Mouse (Mus musculus) gastrocnemius, postnatal 4 days (tissue): ENCODE results near the gene P2ry6. TPM values are rescaled to one million over a fixed set of nuclear protein-coding genes. Genes with fewer than 3 reads are reported as not detected.

Experiments used
- total RNA-seq, 2 experiments: library from RNA; stranded (reverse); gene quantifications; 2 replicates each; pipeline ENCODE4 v1.2.3; 2021

P2ry6 gene
- total RNA-seq, 2 experiments from 2014 or later, result 5.8 to 7.4 TPM

Other genes starting within 250 kb of the P2ry6 start
- 10 to 100 TPM; 14.5 to 15.5 TPM for gene Relt, start 111.2 kb downstream of the P2ry6 start, total RNA-seq
- 10 to 100 TPM; 40.4 to 43.6 TPM for gene Arhgef17, start 42.5 kb downstream of the P2ry6 start, total RNA-seq
- 10 to 100 TPM; 30.8 to 33.2 TPM for gene P2ry2, start 38.2 kb upstream of the P2ry6 start, total RNA-seq
- gene Fchsd2, start 118.2 kb upstream of the P2ry6 start, total RNA-seq, result 10 to 100 TPM; 22.6 to 25.7 TPM